Mouse (Mus musculus): ENCODE data around the gene Wrap73. TPM values are rescaled to one million over a fixed set of nuclear protein-coding genes. Genes with fewer than 3 reads are reported as not detected.

Gene Wrap73
- total and polyA plus RNA-seq, 3 experiments: 32.1 to 77.6 (median 49.3) TPM

DNA sequence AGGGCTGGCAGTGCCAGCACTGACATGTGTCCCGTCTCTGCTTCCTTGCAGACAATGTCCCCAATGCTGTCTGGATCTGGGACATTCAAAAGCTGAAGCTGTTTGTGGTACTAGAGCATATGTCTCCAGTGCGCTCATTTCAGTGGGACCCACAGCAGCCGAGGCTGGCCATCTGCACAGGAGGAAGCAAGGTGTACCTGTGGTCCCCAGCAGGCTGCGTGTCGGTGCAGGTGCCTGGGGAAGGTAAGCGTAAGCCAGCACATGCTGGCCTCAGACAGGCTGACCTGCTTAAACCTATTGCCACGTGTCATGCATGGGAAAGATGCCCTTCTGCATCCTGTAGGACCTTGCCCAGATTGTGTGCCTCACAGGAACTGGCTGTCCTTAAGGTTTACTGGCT lies 13.9 kb downstream of the Wrap73 start:
- Histone ChIP-seq H3K79me2 (replicated peaks; ENCODE audit: control insufficient read depth, extremely low read depth, insufficient read depth, poor library complexity, severe bottlenecking) (no peaks in the 10 kb centered on the region), H3K27ac (ENCODE audit: insufficient read depth, low read depth) (no peak overlapping the region), H3K27me3 (replicated peaks) (no peaks in the 10 kb centered on the region), H3K4me1 (ENCODE audit: control insufficient read depth in 1 of 2, insufficient read depth in 2 of 2) (peaks cover 8 to 32% of the 10 kb centered on the region in 2 experiments), H3K9ac (ENCODE audit: insufficient read depth, low read depth) (no peak overlapping the region), H3K4me2 (ENCODE audit: insufficient read depth, low read depth, poor library complexity, severe bottlenecking) (no peak overlapping the region), H3K36me3 (replicated peaks in 1 of 2; ENCODE audit: control insufficient read depth in 1 of 2, insufficient read depth in 1 of 2, low read length in 1 of 2) (peaks cover 75 to 81% of the 10 kb centered on the region in 2 experiments), H3K9me3 (replicated peaks; ENCODE audit: low read length) (no peaks in the 10 kb centered on the region), H3K4me3 (replicated peaks in 1 of 3; ENCODE audit: low read depth in 2 of 3, low read length in 2 of 3, poor library complexity in 1 of 3) (no peak overlapping the region)
- dilution Hi-C loops (cut with MboI; ENCODE audit: extremely low pct_ligation_motif_present, extremely low pct_unique_long_range_greater_than_20kb, low sequenced_read_pairs): no loop called here
- in situ Hi-C loops (cut with MboI; ENCODE audit: low pct_ligation_motif_present, low pct_unique_long_range_greater_than_20kb, low sequenced_read_pairs): no loop called here
- DNase-seq (ENCODE audit: extremely low read depth): no peak
- TF ChIP-seq ZC3H11A (IDR thresholded peaks at IDR 0.05; ENCODE audit: low read depth, low read length): no peak
- no peak for TF ChIP-seq MEF2A (IDR thresholded peaks at IDR 0.05; ENCODE audit: borderline replicate concordance, low read depth, low read length)
- no peak for TF ChIP-seq RAD21 (IDR thresholded peaks at IDR 0.05; ENCODE audit: low read depth, low read length)
- no peak for TF ChIP-seq ZMIZ1 (IDR thresholded peaks at IDR 0.05; ENCODE audit: low read depth, low read length)
- TF ChIP-seq CHD1 (IDR thresholded peaks at IDR 0.05; ENCODE audit: low read depth, low read length): no peak
- TF ChIP-seq BHLHE40 (IDR thresholded peaks at IDR 0.05; ENCODE audit: low read depth, low read length): no peak
- TF ChIP-seq NELFE (IDR thresholded peaks at IDR 0.05; ENCODE audit: low read depth, low read length): no peak
- TF ChIP-seq HCFC1 (IDR thresholded peaks at IDR 0.05; ENCODE audit: low read depth, low read length): no peak
- TF ChIP-seq SIN3A (IDR thresholded peaks at IDR 0.05; ENCODE audit: low read length): no peak
- TF ChIP-seq TBP (conservative IDR thresholded peaks at IDR 0.05; ENCODE audit: low read depth, low read length): no peak
- no peak for TF ChIP-seq ZNF384 (IDR thresholded peaks at IDR 0.05; ENCODE audit: low read depth, low read length)
- no peak for TF ChIP-seq EP300 (IDR thresholded peaks at IDR 0.05; ENCODE audit: low read length)

DNA sequence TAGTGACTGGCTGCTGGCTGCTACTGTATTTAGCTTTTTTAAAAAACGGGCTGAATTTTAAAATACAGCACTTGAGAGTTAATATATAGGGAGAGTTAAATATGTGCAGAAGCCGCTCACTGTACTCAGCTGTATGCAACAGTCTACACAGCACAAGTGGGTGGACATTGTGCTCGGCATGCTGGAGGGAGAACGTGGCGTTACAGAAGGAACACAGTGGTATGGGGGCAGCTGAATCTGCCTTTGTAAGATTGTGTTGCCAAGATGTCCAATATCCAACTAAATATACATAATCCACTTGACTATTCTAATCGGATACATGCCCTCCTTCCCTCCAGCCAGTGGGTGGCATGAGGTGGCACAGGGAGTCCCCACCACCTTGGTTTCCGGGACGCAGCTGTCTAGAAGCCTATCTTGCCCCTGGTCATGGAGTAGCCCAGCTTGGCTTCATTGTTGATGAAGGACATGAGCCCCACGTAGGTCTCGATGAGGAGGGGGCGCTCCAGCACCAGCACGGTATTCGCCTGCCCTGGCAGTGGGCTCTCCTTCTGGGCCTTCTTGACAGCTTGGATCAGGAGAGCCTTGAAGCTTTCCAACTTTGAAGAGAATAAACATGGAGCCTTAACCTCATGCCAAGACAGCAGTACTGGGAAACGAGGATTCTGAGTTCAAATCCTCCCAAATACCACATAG lies 15.9 kb downstream of the Wrap73 start:
- peaks cover 55 to 61% of the 10 kb centered on the region in 2 experiments for H3K36me3 ChIP-seq (replicated peaks in 1 of 2; ENCODE audit: control insufficient read depth in 1 of 2, insufficient read depth in 1 of 2, low read length in 1 of 2)
- H3K9ac ChIP-seq (ENCODE audit: insufficient read depth, low read depth): no peak overlapping the region
- DNase-seq (ENCODE audit: extremely low read depth): no peak
- in situ Hi-C loops (cut with MboI; ENCODE audit: low pct_ligation_motif_present, low pct_unique_long_range_greater_than_20kb, low sequenced_read_pairs) (no loop called here), dilution Hi-C loops (cut with MboI; ENCODE audit: extremely low pct_ligation_motif_present, extremely low pct_unique_long_range_greater_than_20kb, low sequenced_read_pairs) (no loop called here)
- H3K9me3 ChIP-seq (replicated peaks; ENCODE audit: low read length): no peaks in the 10 kb centered on the region
- no peak overlapping the region for H3K4me2 ChIP-seq (ENCODE audit: insufficient read depth, low read depth, poor library complexity, severe bottlenecking)
- H3K4me3 ChIP-seq (replicated peaks in 1 of 3; ENCODE audit: low read depth in 2 of 3, low read length in 2 of 3, poor library complexity in 1 of 3): no peak overlapping the region
- H3K27me3 ChIP-seq (replicated peaks): no peaks in the 10 kb centered on the region
- no peaks in the 10 kb centered on the region for H3K79me2 ChIP-seq (replicated peaks; ENCODE audit: control insufficient read depth, extremely low read depth, insufficient read depth, poor library complexity, severe bottlenecking)
- H3K4me1 ChIP-seq (ENCODE audit: control insufficient read depth in 1 of 2, insufficient read depth in 2 of 2): peaks cover 13 to 38% of the 10 kb centered on the region in 2 experiments
- no peak for TF ChIP-seq NRF1 (IDR thresholded peaks at IDR 0.05; ENCODE audit: low read depth, low read length)
- no peak for TF ChIP-seq RCOR1 (conservative IDR thresholded peaks at IDR 0.05; ENCODE audit: low read depth, low read length)
- TF ChIP-seq SMC3 (IDR thresholded peaks at IDR 0.05; ENCODE audit: low read depth, low read length): no peak
- no peak for TF ChIP-seq BHLHE40 (IDR thresholded peaks at IDR 0.05; ENCODE audit: low read depth, low read length)
- no peak for TF ChIP-seq PAX5 (IDR thresholded peaks at IDR 0.05; ENCODE audit: low read length)
- TF ChIP-seq TCF12 (IDR thresholded peaks at IDR 0.05; ENCODE audit: low read depth, low read length): no peak
- no peak for TF ChIP-seq UBTF (IDR thresholded peaks at IDR 0.05; ENCODE audit: low read depth, low read length)
- no peak for TF ChIP-seq E2F4 (IDR thresholded peaks at IDR 0.05; ENCODE audit: insufficient replicate concordance, low read depth, low read length)
- no peak for TF ChIP-seq MAX (IDR thresholded peaks at IDR 0.05; ENCODE audit: low read length)
- TF ChIP-seq CHD1 (IDR thresholded peaks at IDR 0.05; ENCODE audit: low read depth, low read length): no peak
- no peak for TF ChIP-seq JUN (IDR thresholded peaks at IDR 0.05; ENCODE audit: insufficient read depth, low read depth, low read length)
- TF ChIP-seq MYC (IDR thresholded peaks at IDR 0.05; ENCODE audit: low read depth, low read length): no peak
- no peak overlapping the region for H3K27ac ChIP-seq (ENCODE audit: insufficient read depth, low read depth)
